Mouse (Mus musculus): ENCODE measurements at regions not wholly inside any gene's neighbourhood (a gene's known extent, or its start where the extent isn't known, plus 50 kb on each side); places are given as distances from the start of the nearest gene placed in this dataset.

- no peak for DNase-seq
These were observed 78.8 kb upstream of the Camk1g start for GRCm38 (mm10) chr1:193448793-193449393.

- DNase-seq, result no peak
These were observed 77.5 kb upstream of the Camk1g start for GRCm38 (mm10) chr1:193447647-193448046.

- no peak for DNase-seq
These were observed 74.0 kb upstream of the Camk1g start for GRCm38 (mm10) chr1:193443964-193444676.

- DNase-seq, result no peak
These were observed 70.4 kb upstream of the Camk1g start for GRCm38 (mm10) chr1:193440512-193440911.

- no peak for DNase-seq
These were observed 64.2 kb upstream of the Camk1g start for GRCm38 (mm10) chr1:193434281-193434680.

GRCm38 (mm10) chr1:193433493-193434021, 63.5 kb upstream of the Camk1g start:
- no peak for DNase-seq

- no peak for DNase-seq
These were observed 60.1 kb upstream of the Camk1g start for GRCm38 (mm10) chr1:193430231-193430630.

- no peak for DNase-seq
These were observed 53.6 kb upstream of the Camk1g start for GRCm38 (mm10) chr1:193423653-193424075.

GRCm38 (mm10) chr1:193422886-193423285, 52.8 kb upstream of the Camk1g start:
- no peak for DNase-seq

GRCm38 (mm10) chr1:193421820-193422219, 51.7 kb upstream of the Camk1g start:
- DNase-seq, result no peak

- no peak for DNase-seq
These were observed 51.3 kb upstream of the Camk1g start for GRCm38 (mm10) chr1:193421414-193421813.

All from embryo, embryonic 11 days (tissue).